Mouse (Mus musculus): Measurements from ENCODE around the gene Kazn.

Kazn gene

DNA sequence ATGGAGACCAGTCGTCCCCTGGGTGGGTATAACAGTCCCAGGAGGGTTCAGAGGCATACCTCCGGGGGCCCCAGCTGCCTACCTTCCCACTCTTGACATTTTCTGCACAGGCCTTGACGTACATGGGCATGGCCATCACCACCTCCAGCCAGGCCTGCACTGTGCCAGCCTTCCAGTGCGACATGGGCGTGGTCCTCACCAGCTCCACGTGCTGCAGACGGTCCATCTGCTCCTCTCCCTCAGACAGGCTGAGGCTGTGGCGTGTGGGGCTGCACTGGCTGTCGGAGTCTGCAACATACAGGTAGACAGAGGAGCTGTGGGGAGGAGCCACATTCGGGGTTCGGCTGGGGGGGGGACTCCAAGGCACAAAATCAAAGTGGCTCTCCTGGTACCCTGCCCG lies 121.2 kb downstream of the Kazn start:
- DNase-seq (ENCODE audit: low read depth) = no peak

DNA sequence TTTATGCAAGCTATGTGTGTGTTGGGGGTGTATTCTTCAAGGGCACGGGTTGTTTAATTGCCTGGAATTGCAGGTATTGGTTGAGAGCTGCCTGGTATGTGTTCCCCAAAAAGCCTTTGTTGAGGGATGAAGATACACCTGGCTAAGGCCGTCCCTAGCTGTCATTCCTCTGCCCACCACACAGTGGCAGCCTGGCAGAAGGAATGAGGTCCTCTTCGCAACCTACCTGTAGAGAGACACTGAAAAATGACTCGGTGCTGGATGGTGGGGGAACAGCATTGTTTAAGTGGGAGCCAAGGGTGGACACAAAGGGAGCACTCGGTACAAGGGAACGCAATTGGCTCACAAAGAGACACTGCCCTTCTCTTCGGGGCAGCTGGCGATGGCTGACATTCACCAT lies 125.9 kb downstream of the Kazn start:
- DNase-seq (ENCODE audit: low read depth) = peak; percentile 7

DNA sequence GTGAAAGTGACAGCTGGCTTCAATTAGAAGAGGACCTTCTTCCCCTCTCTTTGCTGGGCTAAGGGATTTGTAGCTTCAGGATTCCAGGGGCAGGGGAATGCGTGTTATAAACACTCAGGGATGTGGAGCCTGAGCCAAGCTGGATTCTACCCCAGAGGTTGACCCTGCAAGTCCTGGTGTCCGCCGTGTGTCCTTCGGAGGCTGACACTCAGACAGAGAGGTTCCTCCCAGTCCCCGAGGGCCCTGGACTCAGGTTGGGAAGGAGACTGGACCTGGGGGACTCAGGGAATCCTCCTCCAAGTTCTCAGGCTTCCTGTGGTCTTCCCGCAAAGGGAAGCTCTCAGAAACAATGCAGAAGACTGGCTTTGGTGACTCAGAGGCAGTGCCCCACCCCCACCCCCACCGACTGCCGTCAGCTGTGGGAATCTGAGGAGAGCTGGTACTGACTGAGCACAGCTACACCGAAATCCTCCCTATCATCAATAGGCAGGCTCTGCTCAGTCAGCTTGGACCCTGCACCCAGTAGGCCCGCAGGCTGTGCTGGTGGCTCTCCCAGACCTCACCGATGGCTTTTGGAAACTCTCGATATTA lies 136.0 kb downstream of the Kazn start:
- DNase-seq (ENCODE audit: low read depth) = no peak

DNA sequence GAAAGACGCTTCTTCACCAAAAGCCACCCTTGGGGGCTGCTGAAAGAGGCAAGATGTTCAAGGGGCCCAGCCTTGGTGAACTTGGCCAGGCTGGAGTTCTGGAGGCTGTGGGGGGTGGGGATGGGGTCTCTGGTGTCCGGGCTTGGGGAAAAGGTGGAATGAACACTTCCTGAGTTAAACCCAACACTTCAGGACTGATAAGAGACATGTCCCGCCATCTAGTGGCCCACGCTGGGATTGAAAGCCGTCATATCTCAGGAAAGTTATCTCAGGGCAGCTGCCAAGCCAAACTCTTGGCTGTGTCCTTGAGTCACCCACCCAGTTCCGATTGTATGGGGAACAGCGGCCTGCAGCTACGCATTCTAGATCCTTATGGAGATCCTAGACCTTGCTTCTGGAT lies 140.9 kb downstream of the Kazn start:
- DNase-seq (ENCODE audit: low read depth) = peak; percentile 65

DNA sequence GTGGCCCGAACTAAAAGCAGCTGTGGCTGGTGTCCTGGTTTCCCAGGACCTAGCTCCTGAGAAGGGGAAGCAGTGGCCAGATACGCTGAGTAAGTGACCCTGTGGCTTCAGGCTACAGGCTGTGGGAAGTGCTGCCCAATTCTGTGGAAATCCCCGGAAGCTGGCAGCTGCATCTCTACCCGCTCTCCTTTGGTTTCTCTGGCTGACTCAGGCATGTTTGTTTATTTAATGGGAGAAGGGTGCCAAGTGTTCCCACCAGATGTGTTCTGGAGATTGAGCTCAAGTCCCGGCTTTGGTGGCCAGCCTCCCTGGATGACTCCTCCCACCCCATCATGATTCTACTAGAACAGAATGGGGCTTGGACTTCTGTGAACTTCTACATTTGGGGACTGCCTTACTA lies 141.3 kb downstream of the Kazn start:
- no peak for DNase-seq (ENCODE audit: low read depth)

DNA sequence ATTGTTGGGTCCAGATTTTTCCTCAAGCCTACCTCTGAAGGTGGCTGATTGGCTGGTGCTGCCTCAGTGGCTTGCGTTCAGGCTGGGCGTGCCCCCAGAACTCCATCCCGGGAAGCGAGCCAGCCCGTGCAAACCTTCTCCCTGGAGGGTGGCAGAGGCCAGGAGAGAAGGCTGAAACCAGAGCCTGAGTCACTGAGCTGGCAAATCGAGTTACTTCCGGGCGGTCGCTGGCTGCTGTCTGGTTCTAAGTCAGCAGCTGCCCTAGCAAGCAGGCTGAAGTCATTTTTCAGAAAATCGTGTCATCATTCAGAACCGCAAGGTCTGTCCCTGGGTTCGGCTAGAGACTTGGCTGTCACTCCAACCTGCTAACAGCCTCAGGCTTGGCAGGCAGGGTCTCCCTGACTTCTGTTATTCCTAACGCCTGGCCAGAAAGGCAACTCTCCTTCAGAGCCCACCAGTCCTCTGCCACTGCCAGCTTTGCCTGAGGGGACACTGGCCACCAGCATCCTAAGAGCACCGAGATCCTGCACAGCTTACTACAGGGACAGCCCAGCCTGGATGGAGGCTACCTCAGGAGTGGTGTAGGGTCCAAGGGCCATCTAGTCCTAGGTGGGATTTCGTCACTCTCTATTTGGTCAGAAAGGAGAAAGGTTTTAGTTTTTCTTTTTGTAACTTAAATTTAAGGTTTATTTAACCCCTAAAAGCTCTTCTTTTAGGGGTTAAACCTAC lies 143.5 kb downstream of the Kazn start:
- no peak for DNase-seq (ENCODE audit: low read depth)

DNA sequence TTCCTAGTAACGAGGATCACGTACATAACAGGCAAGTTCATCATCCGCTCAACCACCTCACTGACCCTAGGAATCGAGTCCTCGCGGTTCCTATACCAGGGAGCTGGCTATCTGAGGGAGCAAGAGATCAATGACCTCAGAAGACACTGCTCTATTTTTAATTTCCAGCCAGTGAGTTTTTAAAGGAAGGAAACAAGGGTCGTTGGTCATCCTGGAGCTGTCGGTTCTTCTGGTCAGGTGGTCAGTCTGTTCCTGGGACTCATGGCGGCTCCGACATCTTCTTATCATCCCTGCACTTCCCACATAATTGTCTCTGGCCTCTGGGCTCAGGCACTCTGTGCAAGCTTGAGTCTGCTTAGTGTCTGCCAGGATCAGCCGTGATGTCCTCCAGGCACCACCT lies 144.8 kb downstream of the Kazn start:
- no peak for DNase-seq (ENCODE audit: low read depth)

DNA sequence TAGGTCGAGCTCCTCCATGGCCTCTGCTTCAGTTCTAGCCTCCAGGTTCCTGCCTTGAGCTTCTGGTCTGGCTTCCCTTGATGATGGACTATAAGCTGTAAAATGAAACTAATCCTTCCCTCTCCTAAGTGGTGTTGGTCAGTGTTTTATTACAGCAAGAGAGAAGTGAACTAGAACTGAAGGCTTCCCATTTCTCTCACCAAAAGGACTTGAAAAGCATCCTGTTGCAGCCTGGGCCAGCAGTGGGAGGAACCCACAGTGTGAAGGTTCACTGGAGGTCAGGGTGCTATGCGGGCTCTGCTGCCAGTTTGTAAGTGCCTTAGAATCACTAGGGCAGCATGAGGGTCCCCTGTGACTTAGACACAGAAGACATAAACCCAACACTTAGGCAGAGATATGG lies 148.1 kb downstream of the Kazn start:
- no peak for DNase-seq (ENCODE audit: low read depth)

DNA sequence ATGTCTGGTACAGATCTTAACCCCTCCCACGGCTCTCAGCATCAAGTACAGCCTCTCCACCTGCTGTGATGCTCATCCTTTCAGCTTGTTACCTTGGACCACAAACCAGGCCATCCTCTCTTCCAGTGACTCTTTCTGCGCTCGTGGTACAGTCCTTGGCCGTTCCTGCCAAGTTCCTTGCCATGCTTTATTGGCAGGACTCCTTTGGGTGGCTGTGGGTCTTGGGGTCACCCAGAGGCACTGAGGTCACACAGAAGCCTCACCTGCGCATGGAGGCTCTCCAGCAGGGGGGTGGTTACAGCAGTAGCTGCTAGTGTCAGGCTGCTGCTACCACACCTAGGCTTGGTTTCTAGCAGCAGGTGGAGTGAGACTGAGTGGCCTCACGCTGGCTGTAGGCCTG lies 149.2 kb downstream of the Kazn start:
- DNase-seq (ENCODE audit: low read depth) = no peak

DNA sequence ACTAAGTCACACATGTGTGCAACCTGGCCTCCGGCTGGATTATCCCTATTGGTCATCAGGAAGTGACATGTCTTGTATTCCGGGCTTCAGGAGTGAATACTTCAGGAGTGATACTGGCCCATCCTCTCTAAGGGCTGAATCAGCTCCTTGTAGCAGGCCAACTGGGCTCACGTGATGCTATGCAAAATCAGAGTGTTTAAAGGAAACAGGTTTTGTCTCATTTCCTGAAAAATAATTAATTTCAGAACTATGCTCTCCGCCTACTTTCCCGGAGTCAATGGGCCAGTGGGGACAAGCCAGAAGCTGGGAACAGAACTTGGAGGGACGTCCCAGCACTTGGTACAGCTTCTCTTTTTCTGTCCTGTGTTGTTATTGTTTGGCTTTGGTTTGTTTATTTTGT lies 150.4 kb downstream of the Kazn start:
- DNase-seq (ENCODE audit: low read depth) = no peak

DNA sequence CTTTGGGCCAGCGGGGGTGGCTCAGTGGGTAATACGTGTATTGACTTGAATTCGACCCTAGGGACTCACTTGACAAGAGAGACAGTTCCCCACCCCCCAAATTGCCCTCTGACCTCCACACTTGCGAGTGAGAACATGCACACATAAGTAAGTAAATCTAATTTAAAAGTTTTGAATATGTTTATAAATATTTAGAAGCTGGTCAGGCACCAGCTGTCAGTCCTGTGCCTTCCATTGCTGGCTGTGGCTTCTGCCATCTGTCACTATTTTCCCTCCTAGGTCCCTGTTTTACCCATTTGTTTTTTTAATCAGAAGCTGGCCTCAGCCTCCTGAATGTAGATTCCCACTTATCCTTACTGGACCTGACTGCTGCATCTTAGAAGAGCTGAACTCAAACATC lies 150.8 kb downstream of the Kazn start:
- DNase-seq (ENCODE audit: low read depth) = no peak

DNA sequence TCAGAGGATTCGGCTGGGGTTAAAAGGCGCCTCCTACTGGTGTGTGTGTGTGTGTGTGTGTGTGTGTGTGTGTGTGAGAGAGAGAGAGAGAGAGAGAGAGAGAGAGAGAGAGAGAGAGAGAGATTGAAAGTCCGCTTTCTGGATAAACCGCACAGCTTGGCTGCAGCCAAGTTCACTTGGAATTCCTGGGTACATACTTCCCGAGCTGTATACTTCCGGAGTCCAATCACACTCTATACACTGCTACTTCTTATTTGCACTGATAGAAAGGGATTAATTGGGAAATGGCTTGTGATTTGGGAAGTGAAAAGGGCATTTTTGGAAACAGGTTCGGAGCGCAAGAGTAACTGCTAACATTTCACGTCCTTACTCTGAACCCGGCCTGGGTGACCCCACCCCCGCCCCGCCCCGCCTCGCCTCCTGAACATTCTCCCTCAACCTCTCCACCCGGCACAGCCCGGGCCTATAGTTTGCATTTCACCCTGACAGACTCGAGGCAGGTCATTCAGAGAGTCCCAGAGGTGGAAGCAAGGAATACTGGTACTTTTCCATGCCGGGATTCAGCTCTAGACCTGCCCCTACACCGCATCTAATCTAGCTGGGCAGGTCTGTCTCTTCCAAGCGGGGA lies 154.2 kb downstream of the Kazn start:
- no peak for DNase-seq (ENCODE audit: low read depth)

DNA sequence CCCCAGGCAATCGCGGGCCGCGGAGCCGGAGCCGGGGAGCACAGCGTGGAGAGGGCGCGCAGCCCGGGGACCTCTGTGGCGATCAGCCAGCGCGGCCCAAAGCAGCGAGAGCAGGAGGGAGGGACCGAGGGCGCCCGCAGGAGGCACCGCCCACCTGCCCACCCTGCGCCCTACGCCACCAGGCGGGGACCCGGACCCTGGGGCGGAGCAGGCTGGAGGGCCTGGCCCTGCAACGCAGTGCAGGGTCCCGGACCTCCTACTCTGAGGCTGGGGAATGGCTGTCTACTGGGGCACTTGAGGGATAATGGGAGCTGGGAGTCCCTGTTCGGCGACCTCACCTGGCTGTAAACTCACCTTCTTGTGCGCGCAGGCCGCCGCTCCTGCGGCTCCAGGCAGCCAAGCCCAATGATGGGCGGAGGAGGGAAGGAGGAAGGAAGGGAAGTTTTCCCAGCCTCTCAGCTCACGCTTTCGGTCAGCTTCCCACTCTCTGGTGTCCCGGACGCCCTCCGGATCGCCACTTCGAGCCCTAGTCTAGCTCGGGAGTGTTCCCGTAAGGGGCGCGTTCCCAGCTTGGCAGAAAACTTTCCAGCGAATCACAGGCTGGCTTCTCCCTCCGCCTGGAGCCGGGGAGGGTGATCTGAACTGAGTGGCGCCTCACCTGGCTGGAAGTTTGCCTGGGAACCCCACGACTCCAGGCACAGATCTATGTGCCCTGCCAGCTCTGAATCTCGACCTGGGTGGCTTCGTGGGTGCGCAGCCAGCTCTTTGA lies 154.9 kb downstream of the Kazn start, which contains the start of gene Tmem51:
Tmem51 (minus strand) TSS at position 174 of the 769 bp plus-strand sequence.
- peak; percentile 39 for DNase-seq (ENCODE audit: low read depth)

DNA sequence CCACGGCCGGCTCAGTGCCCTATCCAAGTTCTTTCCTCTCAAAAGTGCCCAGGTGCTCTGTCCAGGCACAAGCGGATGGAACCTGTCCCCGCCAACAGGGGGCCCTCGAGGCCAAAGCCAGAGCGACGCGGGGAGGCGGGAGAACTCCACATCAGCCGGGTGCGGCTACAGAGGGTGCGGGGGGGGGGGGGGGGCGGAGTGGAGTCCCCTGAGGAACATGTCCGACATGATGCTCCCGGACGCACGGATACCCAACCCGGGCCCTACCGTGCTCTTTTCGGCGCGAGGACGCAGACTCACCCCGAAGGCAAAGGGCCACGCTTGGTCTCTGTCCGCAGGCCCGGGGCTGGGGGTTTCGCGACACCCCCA lies 155.5 kb downstream of the Kazn start:
- DNase-seq (ENCODE audit: low read depth) = peak; percentile 66

DNA sequence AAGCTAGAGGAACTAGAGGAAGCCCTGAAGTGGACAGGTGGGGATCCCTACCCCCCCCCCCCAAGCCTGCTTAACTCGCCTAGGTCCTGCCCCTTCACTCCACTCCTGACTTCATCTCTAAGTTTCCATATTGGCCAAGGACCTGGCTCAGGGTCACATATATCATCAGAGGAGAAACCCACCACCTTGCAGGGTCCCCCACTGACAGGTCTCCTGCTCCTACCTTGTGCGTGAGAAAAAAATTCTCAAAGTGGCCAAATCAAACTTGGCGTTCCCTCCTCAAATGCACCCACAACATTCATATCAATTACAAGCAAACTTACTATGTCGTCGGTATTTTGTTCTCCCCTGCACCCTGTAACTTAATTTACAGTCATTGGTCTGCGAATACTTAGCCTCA lies 156.0 kb downstream of the Kazn start:
- no peak for DNase-seq (ENCODE audit: low read depth)

DNA sequence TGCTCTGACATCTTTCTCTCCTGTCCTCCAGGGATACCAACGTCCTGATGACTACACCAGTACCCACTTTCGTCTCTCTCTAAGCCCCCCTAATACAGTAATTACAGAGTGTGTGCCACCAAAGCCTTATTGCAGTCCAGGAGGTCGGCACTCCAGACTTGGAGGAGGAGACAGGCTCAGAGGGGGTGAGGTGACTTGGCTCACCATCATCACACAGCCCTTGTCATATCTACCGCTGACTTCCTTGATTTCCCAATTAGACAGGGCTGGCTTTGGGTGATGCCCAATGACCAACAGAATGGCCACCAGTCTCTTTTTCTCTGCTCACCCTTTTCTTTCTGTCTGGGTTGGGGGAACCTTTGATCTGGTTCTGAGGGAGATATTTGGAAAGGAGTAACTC lies 156.5 kb downstream of the Kazn start:
- DNase-seq (ENCODE audit: low read depth) = no peak

DNA sequence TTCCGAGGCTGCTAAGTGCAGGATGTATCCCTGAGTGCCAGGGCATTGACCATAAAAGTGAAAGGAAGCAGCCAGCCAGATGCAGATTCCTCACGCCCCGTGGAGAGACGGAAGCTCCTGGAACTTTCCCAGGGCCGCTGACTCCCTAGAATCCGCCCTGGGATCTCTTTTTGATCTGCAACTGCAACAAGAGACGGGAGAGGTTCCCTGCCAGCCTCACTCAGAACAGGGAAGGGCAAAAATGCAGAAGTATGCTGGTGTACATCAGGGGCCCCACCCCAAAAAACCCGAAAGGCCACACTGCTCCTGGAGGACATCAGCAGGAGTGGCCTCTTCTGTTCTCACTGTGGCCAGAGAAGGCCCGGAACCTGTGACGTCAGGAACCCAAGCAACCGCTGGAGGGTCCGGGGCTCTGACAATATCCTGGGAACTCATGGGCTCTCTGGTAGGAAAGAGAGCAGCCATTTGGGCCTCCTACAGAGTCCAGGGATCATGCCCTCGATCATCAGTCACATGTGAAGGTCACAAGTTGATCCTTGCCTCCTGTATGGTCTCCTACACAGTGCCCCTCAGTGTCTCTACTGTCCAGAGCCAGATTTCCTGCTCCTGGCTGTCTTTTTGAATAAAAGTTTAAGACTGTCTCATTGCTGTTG lies 157.4 kb downstream of the Kazn start:
- DNase-seq (ENCODE audit: low read depth) = no peak

DNA sequence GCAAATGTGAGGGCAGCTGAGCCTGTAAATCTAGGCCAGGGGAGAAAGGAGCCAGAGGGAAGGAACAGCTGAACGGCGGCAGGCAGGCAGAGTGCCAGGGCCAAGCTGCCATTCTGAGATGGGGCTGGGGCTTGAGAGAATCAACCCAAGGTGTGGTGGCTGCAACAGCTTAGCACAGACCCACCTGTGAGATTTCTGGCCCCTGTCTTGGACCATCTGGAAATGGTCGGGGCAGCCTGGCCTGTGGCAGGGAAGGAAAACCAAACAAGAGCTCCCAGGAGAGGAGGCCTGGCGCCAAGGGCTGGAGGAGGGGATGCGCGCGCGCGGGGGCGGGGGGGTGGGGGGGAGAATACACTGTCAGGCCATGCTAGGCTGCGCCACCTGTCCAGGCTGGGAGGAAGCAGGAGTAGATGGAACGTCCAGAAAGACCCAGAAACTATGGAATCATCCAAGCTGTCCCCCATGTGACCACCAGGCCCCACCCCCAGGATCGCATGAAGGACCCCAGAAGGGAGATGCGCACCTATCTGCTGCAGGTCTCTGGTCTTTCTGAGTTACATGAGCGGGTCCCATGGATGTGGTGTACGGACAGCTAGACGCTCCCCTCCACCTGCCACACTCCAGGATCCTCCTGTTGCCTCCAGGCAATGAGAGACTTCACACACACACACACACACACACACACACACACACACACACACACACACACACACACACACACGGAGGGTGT lies 158.1 kb downstream of the Kazn start:
- no peak for DNase-seq (ENCODE audit: low read depth)

DNA sequence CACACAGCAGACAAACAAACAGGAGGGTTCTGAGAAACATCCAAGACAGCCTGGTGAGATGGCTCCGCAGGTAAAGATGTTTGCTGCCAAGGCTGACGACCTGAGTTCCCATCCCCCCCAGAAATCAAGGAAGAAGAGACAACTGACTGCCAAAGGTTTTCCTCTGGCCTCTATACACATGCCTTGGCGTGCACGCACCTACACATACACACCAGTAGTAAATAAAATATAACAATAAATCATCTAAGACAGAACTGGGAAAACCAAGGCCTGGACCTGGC lies 158.8 kb downstream of the Kazn start:
- DNase-seq (ENCODE audit: low read depth) = no peak

DNA sequence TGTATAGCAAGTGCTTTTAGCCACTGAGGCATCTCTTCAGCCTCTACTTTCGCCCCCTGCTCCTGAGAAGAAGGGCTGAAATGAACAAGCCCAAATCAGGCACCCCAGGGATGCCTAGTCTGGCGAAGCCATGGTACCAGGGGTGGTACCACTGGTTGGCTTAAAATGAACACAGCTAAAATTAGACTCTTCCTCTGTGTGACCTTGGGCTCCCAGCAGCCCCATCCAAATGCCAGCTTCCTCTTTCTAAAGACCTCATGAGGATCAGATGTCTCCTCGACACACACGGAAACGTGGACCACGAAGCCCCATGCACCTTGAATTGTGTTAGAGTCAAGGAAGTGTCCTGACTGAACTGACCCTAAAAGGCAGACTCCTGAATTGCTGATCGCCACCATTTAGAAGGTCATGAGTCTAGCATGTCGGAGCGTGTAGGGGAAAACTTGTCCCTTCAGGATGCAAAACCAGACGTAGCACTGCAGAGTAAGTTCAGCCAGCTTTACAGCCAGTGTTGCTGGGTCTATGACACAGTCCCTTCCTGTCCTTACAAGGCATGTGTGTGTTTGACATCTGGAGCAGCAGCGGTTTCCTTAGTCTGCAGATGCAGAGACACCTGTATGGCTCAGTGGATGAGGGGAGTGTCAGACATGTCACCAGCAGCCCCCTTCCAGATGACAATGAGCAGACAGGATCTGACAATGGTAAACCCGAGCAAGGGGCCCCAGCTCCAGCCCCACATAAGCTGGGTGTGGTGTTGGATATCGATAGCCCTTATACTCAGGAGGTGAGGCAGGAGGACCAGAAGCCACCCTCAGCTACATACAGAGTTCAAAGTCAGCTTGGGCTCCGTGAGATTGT lies 159.3 kb downstream of the Kazn start:
- DNase-seq (ENCODE audit: low read depth) = no peak

All from induced T-regulatory cell, adult 2 months (primary cell).